Mouse (Mus musculus) heart, adult 8-10 months (tissue): ENCODE results near the gene Col15a1. TPM values are rescaled to one million over a fixed set of nuclear protein-coding genes. Genes with fewer than 3 reads are reported as not detected.

Experiments used
- DNase-seq: peaks from one replicate; pipeline ENCODE4 v3.0.0; 2022; ENCODE audit warnings: low spot score
- total RNA-seq, 4 experiments: library from RNA; stranded (reverse); gene quantifications; 2 replicates each; pipeline ENCODE4 v1.2.4; 2022

Col15a1 gene
- total RNA-seq, 4 experiments from 2014 or later = 29.9 to 58.5 (median 52.4) TPM

- no peak for DNase-seq
Measured at GRCm38 (mm10) chr4:47272452-47273130, 64.6 kb downstream of the Col15a1 start.

GRCm38 (mm10) chr4:47273795-47274194, 65.8 kb downstream of the Col15a1 start:
- DNase-seq = no peak

GRCm38 (mm10) chr4:47274911-47275310, 67.0 kb downstream of the Col15a1 start:
- DNase-seq = no peak

GRCm38 (mm10) chr4:47278397-47278796, 70.4 kb downstream of the Col15a1 start:
- DNase-seq = no peak

- DNase-seq = no peak
Measured at GRCm38 (mm10) chr4:47279085-47279707, 71.2 kb downstream of the Col15a1 start.

- DNase-seq = no peak
Measured at GRCm38 (mm10) chr4:47280126-47280525, 72.2 kb downstream of the Col15a1 start.

- DNase-seq = no peak
Measured at GRCm38 (mm10) chr4:47281920-47282682, 74.1 kb downstream of the Col15a1 start.

GRCm38 (mm10) chr4:47284311-47284710, 76.3 kb downstream of the Col15a1 start:
- DNase-seq = no peak

GRCm38 (mm10) chr4:47284874-47285273, 76.9 kb downstream of the Col15a1 start:
- no peak for DNase-seq

GRCm38 (mm10) chr4:47286599-47287147, 78.7 kb downstream of the Col15a1 start:
- DNase-seq = no peak

- DNase-seq = no peak
Measured at GRCm38 (mm10) chr4:47287468-47287867, 79.5 kb downstream of the Col15a1 start.

GRCm38 (mm10) chr4:47288306-47288705, 80.3 kb downstream of the Col15a1 start:
- no peak for DNase-seq

- no peak for DNase-seq
Measured at GRCm38 (mm10) chr4:47289526-47289925, 81.6 kb downstream of the Col15a1 start.

- no peak for DNase-seq
Measured at GRCm38 (mm10) chr4:47290448-47290847, 82.5 kb downstream of the Col15a1 start.

GRCm38 (mm10) chr4:47291013-47291412, 83.1 kb downstream of the Col15a1 start:
- no peak for DNase-seq

GRCm38 (mm10) chr4:47292956-47293355, 85.0 kb downstream of the Col15a1 start:
- no peak for DNase-seq

GRCm38 (mm10) chr4:47293771-47294543, 86.0 kb downstream of the Col15a1 start:
- peak; percentile 67 for DNase-seq

GRCm38 (mm10) chr4:47294544-47295070, 86.6 kb downstream of the Col15a1 start:
- no peak for DNase-seq

GRCm38 (mm10) chr4:47295547-47295946, 87.6 kb downstream of the Col15a1 start:
- peak; percentile 78 for DNase-seq

- no peak for DNase-seq
Measured at GRCm38 (mm10) chr4:47300701-47301100, 92.7 kb downstream of the Col15a1 start.

- no peak for DNase-seq
Measured at GRCm38 (mm10) chr4:47302610-47303009, 94.6 kb downstream of the Col15a1 start.
